Mouse (Mus musculus): ENCODE results near the gene Slc2a9.

DNA sequence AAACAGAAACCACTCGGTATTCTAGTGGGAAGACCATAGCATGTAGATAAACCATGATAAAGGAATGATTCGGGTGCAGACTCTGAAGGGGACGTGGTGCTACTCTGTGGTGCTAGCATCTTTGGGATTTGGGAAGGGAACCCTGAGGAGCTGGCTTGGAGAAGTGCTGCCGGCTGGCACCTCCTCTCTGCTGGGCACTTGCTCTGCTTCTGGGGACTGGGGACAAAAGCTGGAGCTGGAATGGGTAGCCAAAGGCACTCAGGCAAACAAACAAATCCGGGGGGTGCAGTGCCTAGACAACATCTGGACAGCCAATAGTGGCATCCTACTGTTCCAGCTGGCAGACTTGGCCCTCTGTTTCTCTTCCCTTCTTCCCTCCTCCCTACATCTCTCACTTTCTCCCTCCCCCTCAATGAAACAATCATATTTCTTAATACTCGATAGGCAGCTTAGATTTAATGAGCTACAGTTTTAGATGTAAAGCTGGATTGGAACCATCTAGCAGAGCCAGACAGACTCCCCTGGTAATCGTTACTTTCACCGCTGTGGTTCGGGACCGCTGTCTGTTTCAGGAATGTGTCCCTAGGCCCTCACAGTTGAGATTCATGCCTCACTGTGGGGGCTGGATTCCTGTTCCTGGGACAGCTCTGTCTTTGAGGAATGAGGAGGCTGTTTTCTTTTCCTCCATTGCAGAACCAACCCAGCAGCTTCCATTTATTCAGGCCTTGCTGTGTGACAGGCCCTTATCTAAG, 61.7 kb downstream of the Slc2a9 start:
- TF ChIP-seq TAL1 (IDR thresholded peaks at IDR 0.05; ENCODE audit: low read length) (no peak), GATA1 (IDR thresholded peaks at IDR 0.05; ENCODE audit: low read length) (no peak)

Measured in erythroblast, embryonic 14.5 days (primary cell).